Mouse (Mus musculus): ENCODE measurements around the gene Nek6.

- no peak for TF ChIP-seq CTCF (IDR thresholded peaks at IDR 0.05; ENCODE audit: low read depth)
- no peak for TF ChIP-seq EP300 (IDR thresholded peaks at IDR 0.05; ENCODE audit: low read depth)
These were observed 83.4 kb downstream of the Nek6 start for GRCm38 (mm10) chr2:38594874-38595273.
